Mouse (Mus musculus) kidney, postnatal 0 days (tissue): ENCODE measurements around the gene Dnajc6. TPM values are rescaled to one million over a fixed set of nuclear protein-coding genes. Genes with fewer than 3 reads are reported as not detected.

Source experiments
- ATAC-seq: fragments of 200-750 bp; cut with Nextera tagmentation; replicated peaks from 2 replicates; pipeline ENCODE4 v1.8.0; 2017; ENCODE audit warnings: low read depth, moderate number of reproducible peaks, moderate TSS enrichment, moderate library complexity; ENCODE audit not compliant: low FRiP score
- DNase-seq: peaks from one replicate; pipeline ENCODE4 v3.0.0-alpha.2; 2016; ENCODE audit warnings: low spot score
- H3K27ac ChIP-seq: fragments of 300-500 bp; sonication (generic); 2 replicates; pipeline ENCODE4 v1.5.1; 2014; ENCODE audit warnings: mild to moderate bottlenecking
- H3K27me3 ChIP-seq: fragments of 300-500 bp; sonication (generic); 2 replicates; pipeline ENCODE4 v1.6.1; 2014; ENCODE audit warnings: low read length, mixed read lengths; ENCODE audit not compliant: insufficient read depth
- H3K36me3 ChIP-seq: fragments of 300-500 bp; sonication (generic); 2 replicates; pipeline ENCODE4 v1.6.1; 2014; ENCODE audit warnings: low read length, mixed read lengths; ENCODE audit not compliant: insufficient read depth
- H3K4me1 ChIP-seq: fragments of 300-500 bp; sonication (generic); replicated peaks from 2 replicates; pipeline ENCODE4 v1.6.1; 2014; ENCODE audit warnings: antibody characterized with exemption, low read length, mixed read lengths; ENCODE audit not compliant: insufficient read depth
- H3K4me2 ChIP-seq: fragments of 300-500 bp; sonication (generic); 2 replicates; pipeline ENCODE4 v1.6.1; 2014; ENCODE audit warnings: mild to moderate bottlenecking, low read length, moderate library complexity, mixed read lengths
- H3K4me3 ChIP-seq: fragments of 300-500 bp; sonication (generic); replicated peaks from 2 replicates; pipeline ENCODE4 v1.5.1; 2014; ENCODE audit warnings: low read depth, low read length
- H3K9ac ChIP-seq: fragments of 300-500 bp; sonication (generic); 2 replicates; pipeline ENCODE4 v1.6.1; 2014; ENCODE audit warnings: low read depth, low read length
- H3K9me3 ChIP-seq: fragments of 300-500 bp; sonication (generic); replicated peaks from 2 replicates; pipeline ENCODE4 v1.6.1; 2016; ENCODE audit warnings: low read length, inconsistent platforms, mixed read lengths
- CTCF ChIP-seq: IDR thresholded peaks from 2 replicates; pipeline ENCODE4 v1.5.1; 2016; ENCODE audit warnings: antibody characterized with exemption, low read depth, mild to moderate bottlenecking, moderate library complexity
- WGBS: fragments of 180-500 bp; shearing (Covaris S2); extraction: QIAGEN DNeasy Blood & Tissue Kit; methylation state at CpG from one replicate; pipeline ENCODE4 v1.1.7; 2014; 5-methylcytosine and 5-hydroxymethylcytosine counted together
- polyA plus RNA-seq: library from polyadenylated mRNA; unstranded; fragments of >200 nt; fragmentation: Nextera tagmentation; extraction: Ambion mirVana; gene quantifications from 2 replicates; pipeline ENCODE4 v1.2.1, GENCODE M21; 2015

Dnajc6 gene
- polyA plus RNA-seq, 1 experiment from 2014 or later, result 2.8 TPM

DNA sequence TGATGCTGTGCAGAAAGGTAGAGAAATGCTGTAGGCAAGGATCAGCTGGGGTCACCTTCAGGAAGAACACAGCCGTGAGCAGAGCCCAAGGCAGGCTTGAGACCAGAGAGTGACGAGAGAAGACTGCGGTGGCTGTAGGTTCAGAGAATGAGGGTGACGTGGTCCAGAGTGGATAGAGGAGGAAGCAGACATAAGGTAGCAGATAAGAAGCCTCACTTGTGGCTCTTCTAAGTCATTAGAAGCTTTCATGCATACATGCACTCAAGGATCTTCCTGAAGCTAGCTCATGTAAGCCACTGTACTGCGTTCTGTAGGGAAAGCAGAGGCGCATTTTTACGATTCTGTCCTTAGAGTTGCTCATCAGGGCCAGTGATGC, 159.0 kb downstream of the Dnajc6 start:
- no peak for DNase-seq
- Histone ChIP-seq H3K27ac (no peak overlapping the region), H3K4me2 (no peak overlapping the region)

DNA sequence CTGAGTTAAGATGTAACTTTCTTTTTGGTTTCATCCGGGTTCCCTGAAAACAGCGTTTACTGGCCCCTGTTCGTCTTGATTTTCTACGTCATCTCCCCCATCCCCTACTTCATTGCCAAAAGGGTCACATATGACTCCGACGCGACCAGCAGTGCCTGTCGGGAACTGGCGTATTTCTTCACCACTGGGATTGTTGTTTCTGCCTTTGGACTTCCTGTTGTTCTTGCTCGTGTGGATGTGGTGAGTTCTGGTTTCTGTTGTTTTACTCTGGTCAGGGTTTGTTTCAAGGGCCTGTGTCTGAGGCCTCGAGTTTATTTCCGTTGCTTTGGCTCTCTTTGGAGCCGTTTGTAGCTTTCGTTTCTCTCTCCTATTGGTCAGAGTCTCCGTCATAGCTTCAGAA, 159.6 kb downstream of the Dnajc6 start:
- peaks cover 9% of the 10 kb centered on the region; the same call in 1 of the 2 replicates for H3K36me3 ChIP-seq
- no peak for DNase-seq
- H3K27me3 ChIP-seq, result no peaks in the 10 kb centered on the region
- no peak overlapping the region for H3K9ac ChIP-seq
- no peaks in the 10 kb centered on the region for H3K9me3 ChIP-seq
- no peak overlapping the region for H3K4me2 ChIP-seq
- H3K4me1 ChIP-seq, result no peaks in the 10 kb centered on the region
- no peak for TF ChIP-seq CTCF
- no peak for ATAC-seq
- no peak overlapping the region for H3K4me3 ChIP-seq
- H3K27ac ChIP-seq, result no peak overlapping the region
- 69% methylated on average over 15 of the region's 15 CpGs for WGBS

More for the DNA sequence above, 159.0 kb downstream of the Dnajc6 start:
- H3K27me3 ChIP-seq, result no peaks in the 10 kb centered on the region
- no peak for ATAC-seq
- WGBS, result 92% methylated on average over 7 of the region's 7 CpGs
- no peaks in the 10 kb centered on the region for H3K4me1 ChIP-seq
- no peak for TF ChIP-seq CTCF
- no peak overlapping the region for H3K4me3 ChIP-seq
- 0 out of 2 replicates have a peak, but pooled peaks cover 9% of the 10 kb centered on the region for H3K36me3 ChIP-seq
- no peaks in the 10 kb centered on the region for H3K9me3 ChIP-seq
- no peak overlapping the region for H3K9ac ChIP-seq

DNA sequence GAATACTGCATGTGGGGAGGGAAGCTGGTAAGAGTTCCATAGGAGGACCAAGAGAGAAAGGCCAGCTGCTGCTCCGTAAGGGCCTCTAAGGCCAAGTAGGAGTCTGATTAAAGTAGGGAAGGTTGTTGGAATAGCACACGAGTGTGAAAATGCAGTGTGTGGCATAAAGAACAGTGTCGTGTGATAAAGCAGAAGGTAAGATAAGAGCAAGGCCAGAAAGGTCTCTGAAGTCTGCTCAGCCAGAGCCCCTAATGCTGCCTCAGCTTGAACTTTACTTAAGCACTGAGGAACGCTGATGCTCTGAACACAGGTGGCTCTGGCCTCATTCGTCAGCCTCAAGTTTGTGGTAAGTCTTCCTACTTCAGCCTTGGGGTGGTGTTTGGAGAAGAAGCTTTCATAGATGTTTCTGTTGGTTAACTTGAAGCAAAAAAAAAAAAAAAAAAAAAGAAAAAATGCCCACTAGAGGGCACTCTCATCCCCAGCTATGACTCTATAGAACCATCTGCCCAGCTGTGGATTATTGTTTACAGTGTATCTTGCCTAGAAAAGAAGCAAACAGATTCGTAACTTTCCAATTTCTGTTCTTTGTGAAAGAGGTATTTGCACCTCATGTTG, 160.6 kb downstream of the Dnajc6 start:
- H3K4me2 ChIP-seq, result no peak overlapping the region
- H3K36me3 ChIP-seq, result peaks cover 15% of the 10 kb centered on the region; the same call in 1 of the 2 replicates
- WGBS, result 61% methylated on average over 6 of the region's 6 CpGs
- H3K9ac ChIP-seq, result no peak overlapping the region
- ATAC-seq (no peak), DNase-seq (peak; percentile 67)
- H3K9me3 ChIP-seq, result no peaks in the 10 kb centered on the region
- no peak overlapping the region for H3K27ac ChIP-seq
- H3K4me3 ChIP-seq, result no peak overlapping the region
- no peaks in the 10 kb centered on the region for H3K4me1 ChIP-seq
- TF ChIP-seq CTCF, result peak; percentile 73
- no peaks in the 10 kb centered on the region for H3K27me3 ChIP-seq

GRCm38 (mm10) chr4:101664160-101664750, 167.8 kb downstream of the Dnajc6 start:
- Histone ChIP-seq H3K9ac (no peak overlapping the region), H3K4me2 (no peak overlapping the region), H3K27me3 (no peaks in the 10 kb centered on the region), H3K4me3 (no peak overlapping the region), H3K36me3 (peaks cover 19% of the 10 kb centered on the region), H3K4me1 (no peaks in the 10 kb centered on the region), H3K27ac (no peak overlapping the region), H3K9me3 (no peaks in the 10 kb centered on the region)
- 69% methylated on average over 9 of the region's 9 CpGs for WGBS
- DNase-seq, result peak; percentile 34
- TF ChIP-seq CTCF, result peak; percentile 73
- ATAC-seq, result no peak

- DNase-seq, result no peak
Observed at GRCm38 (mm10) chr4:101664766-101665165, 168.3 kb downstream of the Dnajc6 start.

GRCm38 (mm10) chr4:101669161-101669560, 172.7 kb downstream of the Dnajc6 start:
- ATAC-seq, result no peak

More at GRCm38 (mm10) chr4:101664766-101665165, 168.3 kb downstream of the Dnajc6 start:
- H3K9ac ChIP-seq, result no peak overlapping the region
- WGBS, result 92% methylated on average over 4 of the region's 4 CpGs
- no peak overlapping the region for H3K4me3 ChIP-seq
- H3K27me3 ChIP-seq, result no peaks in the 10 kb centered on the region
- no peak for ATAC-seq
- H3K36me3 ChIP-seq, result peaks cover 14% of the 10 kb centered on the region
- H3K4me2 ChIP-seq, result no peak overlapping the region
- no peaks in the 10 kb centered on the region for H3K4me1 ChIP-seq
- TF ChIP-seq CTCF, result no peak
- no peaks in the 10 kb centered on the region for H3K9me3 ChIP-seq
- no peak overlapping the region for H3K27ac ChIP-seq

More at GRCm38 (mm10) chr4:101669161-101669560, 172.7 kb downstream of the Dnajc6 start:
- Histone ChIP-seq H3K9ac (no peak overlapping the region), H3K4me3 (no peak overlapping the region), H3K27ac (no peak overlapping the region), H3K4me2 (no peak overlapping the region), H3K36me3 (no peaks in the 10 kb centered on the region), H3K27me3 (no peaks in the 10 kb centered on the region), H3K4me1 (no peaks in the 10 kb centered on the region), H3K9me3 (no peaks in the 10 kb centered on the region)
- 65% methylated on average over 5 of the region's 5 CpGs for WGBS
- no peak for TF ChIP-seq CTCF
- DNase-seq, result no peak
